Mouse (Mus musculus) midbrain, embryonic 10.5 days (tissue): ENCODE results near the gene Slc4a4. TPM values are rescaled to one million over a fixed set of nuclear protein-coding genes. Genes with fewer than 3 reads are reported as not detected.
"Not testable (repeated sequence)": the region's sequence is repeated elsewhere in the genome, so short reads cannot be mapped to it uniquely, and the experiment has no call there.

Experiments
- DNase-seq: peaks from one replicate; pipeline ENCODE4 v3.0.0-alpha.2; 2017; ENCODE audit warnings: low spot score
- H3K27ac ChIP-seq: fragments of 300-500 bp; sonication (generic); replicated peaks from 2 replicates; pipeline ENCODE4 v1.5.1; 2016; ENCODE audit warnings: mild to moderate bottlenecking
- H3K27me3 ChIP-seq: fragments of 300-500 bp; sonication (generic); 2 replicates; pipeline ENCODE4 v1.6.1; 2016; ENCODE audit warnings: low read depth, mild to moderate bottlenecking; ENCODE audit not compliant: poor library complexity, severe bottlenecking
- H3K36me3 ChIP-seq: fragments of 300-500 bp; sonication (generic); 2 replicates; pipeline ENCODE4 v1.6.1; 2016; ENCODE audit warnings: mild to moderate bottlenecking, moderate library complexity
- H3K4me1 ChIP-seq: fragments of 300-500 bp; sonication (generic); 2 replicates; pipeline ENCODE4 v1.6.1; 2016
- H3K4me3 ChIP-seq: fragments of 300-500 bp; sonication (generic); 2 replicates; pipeline ENCODE4 v1.5.1; 2016; ENCODE audit warnings: mild to moderate bottlenecking, moderate library complexity
- H3K9me3 ChIP-seq: fragments of 300-500 bp; sonication (generic); replicated peaks from 2 replicates; pipeline ENCODE4 v1.6.1; 2016; ENCODE audit warnings: mild to moderate bottlenecking
- WGBS: fragments of 180-500 bp; shearing (Covaris S2); methylation state at CpG from one replicate; pipeline ENCODE4 v1.1.7; 2016; 5-methylcytosine and 5-hydroxymethylcytosine counted together
- polyA plus RNA-seq: library from polyadenylated mRNA; unstranded; fragments of >200 nt; fragmentation: Nextera tagmentation; extraction: Ambion mirVana; gene quantifications from 2 replicates; pipeline ENCODE4 v1.2.1, GENCODE M21; 2016

The Slc4a4 gene
- polyA plus RNA-seq, 1 experiment from 2014 or later = 1.5 TPM

DNA sequence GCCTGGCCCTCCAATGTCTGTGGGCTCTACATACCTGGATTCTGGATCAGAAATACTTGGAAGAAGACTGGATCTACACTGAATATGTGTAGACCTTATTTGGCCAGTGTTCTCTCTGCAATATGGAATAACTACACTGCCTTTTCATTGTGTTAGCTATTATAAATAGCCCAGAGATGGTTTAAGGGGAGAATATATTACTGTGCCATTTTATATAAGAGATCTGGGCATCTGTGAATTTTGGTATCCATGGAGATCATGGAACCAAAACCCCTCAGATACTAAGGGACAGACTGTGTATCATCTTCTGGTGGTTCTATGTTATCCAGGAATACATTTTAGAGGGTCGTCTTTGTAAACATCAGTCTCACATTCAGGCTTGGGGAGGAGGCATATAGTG, 86.5 kb downstream of the Slc4a4 start:
- Histone ChIP-seq H3K4me1 (peaks cover 21% of the 10 kb centered on the region), H3K9me3 (no peaks in the 10 kb centered on the region), H3K4me3 (no peak overlapping the region), H3K27me3 (no peaks in the 10 kb centered on the region), H3K27ac (no peak overlapping the region), H3K36me3 (no peaks in the 10 kb centered on the region)
- 83% methylated on average over 1 of the region's 1 CpGs for WGBS
- no peak for DNase-seq

DNA sequence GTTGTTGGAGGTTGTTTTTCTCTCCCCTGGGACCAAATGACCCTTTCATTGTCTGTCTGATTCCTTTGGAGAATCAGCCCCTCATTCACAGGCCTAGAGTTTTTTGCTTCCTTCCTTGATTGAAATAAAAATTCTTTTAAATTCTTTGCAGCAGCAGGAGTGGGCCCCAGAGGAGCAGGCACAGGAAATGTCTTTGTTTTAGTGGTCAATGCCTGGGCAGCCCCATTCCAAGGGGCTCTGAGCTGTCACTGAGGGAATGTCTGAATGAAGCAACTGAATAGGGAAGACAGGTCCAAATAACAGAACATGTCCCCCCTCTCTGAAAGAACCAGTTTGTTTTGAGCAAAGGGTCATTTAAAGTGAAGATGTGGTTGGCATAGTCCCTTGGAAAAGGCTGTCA, 89.1 kb downstream of the Slc4a4 start:
- no peak for DNase-seq
- Histone ChIP-seq H3K4me1 (peaks cover 14% of the 10 kb centered on the region), H3K27ac (no peak overlapping the region), H3K9me3 (no peaks in the 10 kb centered on the region), H3K4me3 (no peak overlapping the region), H3K36me3 (no peaks in the 10 kb centered on the region), H3K27me3 (no peaks in the 10 kb centered on the region)

DNA sequence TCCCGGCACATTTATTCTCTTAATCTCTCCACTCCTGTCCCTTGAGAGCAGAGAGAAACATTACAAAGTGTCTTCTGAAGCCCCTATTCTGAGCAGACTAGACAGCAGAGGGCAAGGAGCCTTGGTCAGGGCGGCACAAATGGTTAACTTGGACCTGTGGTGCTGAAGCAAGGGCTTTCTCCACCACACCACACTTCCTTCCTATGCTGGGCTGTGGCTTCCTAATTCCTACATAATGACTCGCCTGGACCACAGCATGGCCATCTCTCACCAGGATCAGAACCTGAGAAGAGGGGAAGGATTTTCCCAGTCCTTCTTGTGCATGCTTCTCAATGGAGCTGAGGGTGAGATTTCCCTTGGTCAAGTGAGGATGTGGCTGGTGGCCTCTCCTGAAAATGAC, 89.8 kb downstream of the Slc4a4 start:
- Histone ChIP-seq H3K9me3 (no peaks in the 10 kb centered on the region), H3K4me3 (no peak overlapping the region), H3K27me3 (no peaks in the 10 kb centered on the region), H3K36me3 (no peaks in the 10 kb centered on the region), H3K4me1 (peaks cover 14% of the 10 kb centered on the region), H3K27ac (no peak overlapping the region)
- 72% methylated on average over 3 of the region's 3 CpGs for WGBS
- DNase-seq = no peak

DNA sequence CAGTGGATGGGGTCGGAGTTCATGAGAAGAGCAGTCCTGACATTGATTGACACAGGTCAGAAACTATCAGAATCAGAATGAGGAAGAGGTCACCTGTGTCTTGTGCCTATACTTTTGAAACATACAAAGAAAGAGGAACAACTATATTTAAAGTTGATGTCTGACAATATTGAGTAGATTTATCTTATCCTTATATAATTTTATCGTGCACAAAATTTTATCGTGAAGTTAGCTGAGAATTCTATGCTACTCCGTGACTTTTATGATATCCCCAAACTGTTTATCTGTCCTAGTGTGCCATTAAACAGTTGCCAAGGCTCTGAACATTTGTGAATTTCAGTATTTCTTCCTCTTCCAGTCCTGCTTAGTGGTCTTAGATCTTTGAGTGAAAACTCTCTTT, 94.1 kb downstream of the Slc4a4 start:
- no peaks in the 10 kb centered on the region for H3K27me3 ChIP-seq
- no peak overlapping the region for H3K4me3 ChIP-seq
- no peaks in the 10 kb centered on the region for H3K9me3 ChIP-seq
- 94% methylated on average over 4 of the region's 4 CpGs for WGBS
- H3K27ac ChIP-seq = no peak overlapping the region
- no peaks in the 10 kb centered on the region for H3K36me3 ChIP-seq
- H3K4me1 ChIP-seq = peaks cover 9% of the 10 kb centered on the region
- no peak for DNase-seq

DNA sequence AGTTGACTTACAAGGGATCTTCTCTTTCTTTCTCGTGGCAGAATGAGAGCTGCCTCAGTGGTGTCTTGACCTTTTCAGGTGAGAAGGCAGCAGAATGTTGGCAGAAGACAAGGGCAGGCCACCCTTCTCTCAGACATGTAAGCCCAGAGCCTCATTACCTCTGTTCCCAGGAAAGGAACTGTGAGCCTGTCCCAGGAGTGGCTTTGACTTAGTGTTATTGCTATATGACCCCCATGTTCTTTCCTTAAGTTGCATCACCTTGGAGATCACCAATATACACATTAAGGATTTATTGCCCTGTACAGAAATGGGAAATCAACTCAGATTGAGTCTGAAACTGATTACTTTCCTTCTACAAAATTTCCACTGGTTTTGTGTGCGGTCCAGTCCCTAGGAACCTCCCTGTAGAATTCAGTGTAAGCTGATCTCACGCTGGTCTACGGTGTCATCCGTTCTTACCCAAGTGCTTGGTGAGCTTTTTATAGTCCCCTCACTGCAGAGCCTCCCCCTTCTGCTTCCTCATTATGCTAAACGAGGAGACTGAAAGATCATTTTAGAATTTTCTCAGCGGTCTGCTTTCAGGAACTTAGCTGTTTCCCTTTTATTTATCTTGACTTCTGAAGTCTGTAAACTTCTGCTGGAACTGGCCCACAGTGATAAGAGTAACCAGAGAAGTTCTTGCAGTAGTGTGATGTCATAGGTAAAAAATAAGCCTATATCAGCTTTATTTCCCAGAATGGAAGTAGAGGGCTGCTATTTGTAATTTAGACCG, 94.8 kb downstream of the Slc4a4 start:
- no peak overlapping the region for H3K27ac ChIP-seq
- no peaks in the 10 kb centered on the region for H3K27me3 ChIP-seq
- H3K9me3 ChIP-seq = no peaks in the 10 kb centered on the region
- H3K4me1 ChIP-seq = peaks cover 2% of the 10 kb centered on the region
- no peak overlapping the region for H3K4me3 ChIP-seq
- DNase-seq = no peak
- 73% methylated on average over 8 of the region's 8 CpGs for WGBS
- no peaks in the 10 kb centered on the region for H3K36me3 ChIP-seq

DNA sequence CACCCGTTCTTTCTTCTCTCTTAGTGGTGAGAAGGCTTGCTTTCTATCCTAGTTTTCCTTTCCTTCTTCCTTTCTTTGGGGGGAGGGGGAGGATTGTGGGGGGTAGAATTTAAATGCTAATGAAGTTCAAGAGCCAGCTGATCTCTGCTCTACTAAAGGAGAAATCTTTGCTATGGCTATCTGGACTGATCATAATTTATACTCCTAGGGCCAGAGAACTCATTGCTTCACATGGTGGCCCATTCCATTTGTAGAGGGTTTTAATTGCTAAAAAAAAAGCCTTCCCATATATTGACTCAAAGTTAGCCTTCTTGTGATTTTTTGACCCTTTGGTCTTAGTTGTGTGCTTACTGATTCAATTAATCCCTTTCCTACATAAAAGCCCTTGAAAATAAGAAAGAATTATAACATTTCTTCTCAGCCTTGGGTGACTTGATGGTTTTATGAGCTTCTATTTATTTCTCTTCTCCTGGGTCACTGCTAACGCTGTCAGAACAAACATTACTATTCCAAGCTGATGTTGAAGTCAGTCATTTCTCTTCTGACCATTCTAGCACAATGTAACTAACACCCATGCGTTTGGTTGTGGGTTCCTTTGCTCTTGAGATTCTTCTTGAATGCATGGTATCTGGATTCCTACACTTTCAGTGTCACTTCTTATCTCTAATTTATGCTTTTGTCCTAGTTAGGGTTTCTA, 95.6 kb downstream of the Slc4a4 start:
- WGBS = 88% methylated on average over 3 of the region's 3 CpGs
- H3K9me3 ChIP-seq = no peaks in the 10 kb centered on the region

DNA sequence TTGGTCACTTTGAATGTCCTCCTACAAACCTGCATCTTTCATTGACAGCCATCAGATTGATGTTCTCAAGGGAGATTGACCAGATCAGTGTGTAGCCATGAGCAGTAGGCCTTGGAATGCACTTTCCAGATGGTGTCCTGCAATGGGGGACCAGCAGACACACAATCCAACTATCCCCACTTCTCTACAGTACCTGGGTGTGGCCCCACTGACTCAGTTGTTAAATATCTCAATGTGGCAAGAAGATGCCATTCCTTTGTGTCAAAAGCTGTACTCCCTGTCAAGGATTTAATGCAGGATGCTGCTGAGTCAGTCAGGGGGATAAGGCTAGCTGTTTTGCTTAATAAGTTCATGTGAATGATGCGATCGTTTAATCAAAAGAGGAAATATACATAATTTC, 96.6 kb downstream of the Slc4a4 start:
- H3K4me3 ChIP-seq = no peak overlapping the region
- no peaks in the 10 kb centered on the region for H3K27me3 ChIP-seq
- H3K4me1 ChIP-seq = no peaks in the 10 kb centered on the region
- H3K9me3 ChIP-seq = no peaks in the 10 kb centered on the region
- 97% methylated on average over 2 of the region's 2 CpGs for WGBS
- no peak for DNase-seq
- H3K36me3 ChIP-seq = no peaks in the 10 kb centered on the region
- H3K27ac ChIP-seq = no peak overlapping the region

More for the DNA sequence above, 95.6 kb downstream of the Slc4a4 start:
- no peak for DNase-seq
- Histone ChIP-seq H3K4me1 (no peaks in the 10 kb centered on the region), H3K4me3 (no peak overlapping the region), H3K27me3 (no peaks in the 10 kb centered on the region), H3K36me3 (no peaks in the 10 kb centered on the region), H3K27ac (no peak overlapping the region)

DNA sequence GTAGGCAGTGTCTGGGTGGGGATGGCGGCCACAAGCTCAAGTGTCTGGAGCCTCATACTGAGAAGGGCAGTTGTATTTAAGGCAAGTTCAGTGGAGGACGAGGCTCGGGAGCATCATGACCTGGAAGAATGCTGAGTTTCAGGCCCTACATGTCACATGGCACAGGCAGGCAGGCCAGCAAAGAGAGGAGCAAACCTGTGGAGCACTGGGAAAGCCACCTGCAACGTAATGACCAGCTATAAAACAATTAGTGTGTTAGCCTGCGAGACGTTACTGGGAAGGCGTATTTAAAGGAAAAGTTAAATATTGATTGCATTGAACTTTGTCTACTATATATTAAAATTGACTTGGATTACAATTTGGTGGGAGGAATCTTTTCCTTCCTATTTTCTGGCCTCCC, 97.0 kb downstream of the Slc4a4 start:
- Histone ChIP-seq H3K4me3 (no peak overlapping the region), H3K4me1 (no peaks in the 10 kb centered on the region), H3K9me3 (no peaks in the 10 kb centered on the region), H3K27ac (no peak overlapping the region), H3K27me3 (no peaks in the 10 kb centered on the region), H3K36me3 (no peaks in the 10 kb centered on the region)
- no peak for DNase-seq
- 92% methylated on average over 7 of the region's 7 CpGs for WGBS

DNA sequence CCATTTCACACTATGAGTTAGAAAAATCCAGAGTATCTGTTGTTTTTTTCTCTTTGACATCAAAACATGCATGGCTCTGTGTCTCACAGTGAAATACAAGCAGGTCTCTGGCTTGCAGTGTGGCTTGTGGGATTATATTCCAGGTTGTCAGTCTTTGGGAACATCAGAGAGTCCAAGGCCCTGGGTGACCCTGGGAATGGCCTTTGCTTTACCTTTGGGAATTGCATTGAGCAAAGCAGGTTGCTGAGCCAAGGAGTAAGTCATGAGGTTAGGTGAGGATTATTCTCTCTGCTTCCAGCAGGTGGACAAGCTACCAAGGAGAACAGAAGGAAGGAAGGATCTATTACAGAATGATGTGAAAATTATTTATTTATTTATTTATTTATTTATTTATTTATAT, 102.4 kb downstream of the Slc4a4 start:
- Histone ChIP-seq H3K27ac (no peak overlapping the region), H3K9me3 (no peaks in the 10 kb centered on the region), H3K4me1 (no peaks in the 10 kb centered on the region), H3K4me3 (no peak overlapping the region), H3K27me3 (no peaks in the 10 kb centered on the region), H3K36me3 (no peaks in the 10 kb centered on the region)
- no peak for DNase-seq

DNA sequence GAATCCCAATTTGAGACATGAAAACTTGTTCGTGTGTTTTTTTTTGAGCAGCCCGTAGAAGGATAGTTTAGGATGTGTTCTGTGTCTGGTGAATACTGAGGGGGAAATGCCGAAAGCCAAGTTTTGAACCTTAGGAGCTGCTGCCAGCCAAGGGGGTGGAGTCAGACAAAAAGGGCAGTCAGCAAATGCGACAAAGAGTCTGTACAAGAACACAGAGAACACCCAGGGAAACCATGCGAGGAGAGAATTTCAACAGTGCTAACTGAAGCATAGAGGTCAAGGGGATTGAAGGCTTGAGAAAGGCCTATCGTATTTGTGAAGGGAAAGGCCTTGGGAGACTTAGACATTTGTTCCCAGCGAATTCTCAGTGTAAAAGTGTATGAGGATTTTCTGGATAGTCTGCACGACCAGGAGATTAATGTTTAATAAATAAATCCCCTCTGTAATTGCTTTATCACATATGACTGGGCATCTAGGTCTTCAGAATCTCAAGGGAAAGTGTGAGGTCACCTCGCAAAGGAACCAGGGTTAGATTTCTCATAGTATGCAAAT, 103.7 kb downstream of the Slc4a4 start:
- Histone ChIP-seq H3K4me3 (no peak overlapping the region), H3K4me1 (no peaks in the 10 kb centered on the region), H3K9me3 (no peaks in the 10 kb centered on the region), H3K36me3 (no peaks in the 10 kb centered on the region), H3K27ac (no peak overlapping the region), H3K27me3 (no peaks in the 10 kb centered on the region)
- 74% methylated on average over 9 of the region's 9 CpGs for WGBS
- no peak for DNase-seq

DNA sequence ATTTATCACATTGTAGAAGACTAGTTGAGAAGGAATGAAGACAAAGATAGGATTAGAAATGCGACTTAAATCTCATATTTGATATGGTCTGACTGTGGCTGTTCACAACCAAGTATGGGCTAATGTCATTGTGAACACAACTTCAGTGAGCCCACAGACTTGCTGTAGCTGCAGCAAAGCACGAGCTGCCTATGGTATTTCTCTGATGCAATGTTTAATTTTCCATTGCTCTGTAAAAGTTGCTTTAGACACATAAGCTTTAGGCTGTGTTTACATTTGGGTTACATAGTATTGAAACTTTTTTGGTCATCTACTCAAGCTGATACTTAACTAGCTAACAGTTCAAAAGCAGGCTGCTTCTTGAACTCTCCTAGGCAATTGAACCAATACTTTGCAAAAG, 104.7 kb downstream of the Slc4a4 start:
- DNase-seq, H3K27me3 ChIP-seq, H3K9me3 ChIP-seq, H3K4me3 ChIP-seq, H3K36me3 ChIP-seq, H3K4me1 ChIP-seq, H3K27ac ChIP-seq: not testable (repeated sequence)
- WGBS = 83% methylated on average over 2 of the region's 2 CpGs

DNA sequence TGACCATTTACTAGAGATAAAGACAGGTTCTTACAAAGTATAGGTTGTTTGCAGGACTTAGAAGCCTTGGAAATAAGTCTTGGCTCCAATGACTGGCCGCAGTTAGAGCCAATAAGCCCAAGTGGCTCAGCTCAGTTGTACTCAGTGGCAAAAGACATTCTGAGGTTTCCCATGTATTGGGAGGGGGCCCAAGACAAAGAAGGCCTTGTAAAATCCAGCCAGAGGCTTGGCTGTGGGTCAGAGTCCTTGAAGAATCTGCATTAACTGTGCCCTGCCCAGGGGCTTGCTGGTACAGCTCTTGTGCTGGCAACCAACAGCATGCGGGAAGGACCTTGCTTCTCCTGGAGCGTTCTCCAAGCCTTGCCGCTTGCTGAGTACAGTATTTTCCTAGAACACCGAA, 107.9 kb downstream of the Slc4a4 start:
- no peaks in the 10 kb centered on the region for H3K27me3 ChIP-seq
- H3K36me3 ChIP-seq = no peaks in the 10 kb centered on the region
- no peak overlapping the region for H3K4me3 ChIP-seq
- WGBS = 93% methylated on average over 5 of the region's 5 CpGs
- no peak overlapping the region for H3K27ac ChIP-seq
- no peaks in the 10 kb centered on the region for H3K4me1 ChIP-seq
- no peaks in the 10 kb centered on the region; the same call in 1 of the 2 replicates for H3K9me3 ChIP-seq
- no peak for DNase-seq

DNA sequence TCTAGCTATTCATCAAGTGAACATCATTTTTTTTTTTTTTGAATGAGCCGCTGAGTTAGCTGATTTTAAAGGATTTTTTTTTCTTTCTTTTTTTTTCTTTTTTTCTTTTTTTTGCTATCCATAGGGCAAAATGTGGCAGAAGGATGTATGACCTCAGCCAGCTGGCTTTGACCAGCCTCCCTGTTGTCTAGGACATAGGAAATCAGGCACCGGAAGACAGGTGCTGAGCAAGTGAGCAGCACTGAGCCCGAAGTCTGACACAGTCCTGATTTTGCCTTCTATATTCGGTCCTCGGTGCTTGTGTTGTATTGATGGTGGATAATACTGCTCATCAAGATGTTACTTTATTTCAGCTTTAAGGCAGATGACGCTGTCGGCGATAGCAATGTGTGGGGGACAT, 109.6 kb downstream of the Slc4a4 start:
- H3K27me3 ChIP-seq = no peaks in the 10 kb centered on the region
- no peaks in the 10 kb centered on the region for H3K36me3 ChIP-seq
- no peaks in the 10 kb centered on the region for H3K4me1 ChIP-seq
- no peak overlapping the region for H3K27ac ChIP-seq
- no peak for DNase-seq
- WGBS = 97% methylated on average over 8 of the region's 8 CpGs
- H3K4me3 ChIP-seq = no peak overlapping the region
- H3K9me3 ChIP-seq = peaks cover 5% of the 10 kb centered on the region
